Mouse (Mus musculus): ENCODE measurements around the gene Adamts17. TPM values are rescaled to one million over a fixed set of nuclear protein-coding genes. Genes with fewer than 3 reads are reported as not detected.

Adamts17 gene
- polyA plus RNA-seq, 1 experiment, result not detected

- no peaks in the 10 kb centered on the region for H3K36me3 ChIP-seq (ENCODE audit: control insufficient read depth)
- no peaks in the 10 kb centered on the region for H3K9me3 ChIP-seq (ENCODE audit: control insufficient read depth, low read length)
- H3K27me3 ChIP-seq (ENCODE audit: control insufficient read depth), result no peaks in the 10 kb centered on the region
- TF ChIP-seq TAL1 (IDR thresholded peaks at IDR 0.05; ENCODE audit: low read length) (no peak), GATA1 (IDR thresholded peaks at IDR 0.05; ENCODE audit: low read length) (no peak)
- H3K4me3 ChIP-seq (replicated peaks), result no peak overlapping the region
- no peaks in the 10 kb centered on the region for H3K4me1 ChIP-seq (ENCODE audit: control insufficient read depth)
Observed at GRCm38 (mm10) chr7:67173522-67174195, 334.1 kb downstream of the Adamts17 start.

- H3K4me1 ChIP-seq (ENCODE audit: control insufficient read depth), result no peaks in the 10 kb centered on the region
- no peak overlapping the region for H3K4me3 ChIP-seq (replicated peaks)
- H3K36me3 ChIP-seq (ENCODE audit: control insufficient read depth), result no peaks in the 10 kb centered on the region
- no peaks in the 10 kb centered on the region for H3K27me3 ChIP-seq (ENCODE audit: control insufficient read depth)
- no peaks in the 10 kb centered on the region for H3K9me3 ChIP-seq (ENCODE audit: control insufficient read depth, low read length)
- TF ChIP-seq GATA1 (IDR thresholded peaks at IDR 0.05; ENCODE audit: low read length), result no peak
- no peak for TF ChIP-seq TAL1 (IDR thresholded peaks at IDR 0.05; ENCODE audit: low read length)
Observed at GRCm38 (mm10) chr7:67183786-67184185, 344.3 kb downstream of the Adamts17 start.

GRCm38 (mm10) chr7:67199412-67199811 is 359.9 kb downstream of the Adamts17 start:
- Histone ChIP-seq H3K27me3 (ENCODE audit: control insufficient read depth) (no peaks in the 10 kb centered on the region), H3K4me1 (ENCODE audit: control insufficient read depth) (no peaks in the 10 kb centered on the region), H3K36me3 (ENCODE audit: control insufficient read depth) (no peaks in the 10 kb centered on the region), H3K4me3 (replicated peaks) (no peak overlapping the region), H3K9me3 (ENCODE audit: control insufficient read depth, low read length) (peaks cover 3% of the 10 kb centered on the region; the same call in 1 of the 2 replicates)
- TF ChIP-seq GATA1 (IDR thresholded peaks at IDR 0.05; ENCODE audit: low read length) (no peak), TAL1 (IDR thresholded peaks at IDR 0.05; ENCODE audit: low read length) (no peak)

Other genes with a start within 250 kb of the Adamts17 start
- gene Asb7, start 150.1 kb upstream of the Adamts17 start, polyA plus RNA-seq (2012), result 0.30 and 1.0 TPM in 2 replicates
- 0.05 TPM in 1 of 2 replicates, not detected in the other for gene Lins1, start 149.8 kb upstream of the Adamts17 start, polyA plus RNA-seq (2012)
- not detected in 2 replicates for gene Cers3, start 96.2 kb upstream of the Adamts17 start, polyA plus RNA-seq (2012)